Mouse (Mus musculus) C2C12 (cell line): ENCODE measurements around the gene Hoxa9.

ENCODE experiments used
- CTCF ChIP-seq: IDR thresholded peaks from one replicate; pipeline ENCODE4 v1.5.1; 2011; ENCODE audit not compliant: control insufficient read depth, insufficient read depth, insufficient read length
- FOSL1 ChIP-seq: IDR thresholded peaks from one replicate; pipeline ENCODE4 v1.8.0; 2011; ENCODE audit warnings: mild to moderate bottlenecking, low read length; ENCODE audit not compliant: poor library complexity, insufficient read depth, severe bottlenecking
- USF1 ChIP-seq: IDR thresholded peaks from one replicate; pipeline ENCODE4 v1.6.1; 2011; ENCODE audit warnings: low read depth, mild to moderate bottlenecking, control low read depth, moderate library complexity

GRCm38 (mm10) chr6:52224895-52225611 lies 5.8 kb downstream of the Hoxa9 start:
- TF ChIP-seq FOSL1 (no peak), CTCF (no peak), USF1 (no peak)
